Mouse (Mus musculus): ENCODE data around the gene Ramp1. TPM values are rescaled to one million over a fixed set of nuclear protein-coding genes. Genes with fewer than 3 reads are reported as not detected.

The Ramp1 gene
- polyA plus RNA-seq, 1 experiment, result 288 TPM

GRCm38 (mm10) chr1:91272260-91272659 is 92.6 kb downstream of the Ramp1 start:
- 97% methylated on average over 2 of the region's 2 CpGs for WGBS
- H3K36me3 ChIP-seq (ENCODE audit: control insufficient read depth, insufficient read depth, low read length), result peaks cover 14% of the 10 kb centered on the region

More at GRCm38 (mm10) chr1:91272260-91272659, 92.6 kb downstream of the Ramp1 start:
- Histone ChIP-seq H3K27me3 (ENCODE audit: control insufficient read depth, insufficient read depth, low read length) (no peaks in the 10 kb centered on the region), H3K4me1 (replicated peaks; ENCODE audit: control insufficient read depth, insufficient read depth, low read length) (no peaks in the 10 kb centered on the region), H3K4me3 (ENCODE audit: control insufficient read depth, insufficient read depth, low read length) (no peak overlapping the region), H3K27ac (ENCODE audit: control insufficient read depth, insufficient read depth, low read length) (no peak overlapping the region)
- TF ChIP-seq POLR2A (IDR thresholded peaks at IDR 0.05; ENCODE audit: control insufficient read depth, extremely low read depth, insufficient read depth, low read length, poor library complexity) (no peak), CTCF (IDR thresholded peaks at IDR 0.05; ENCODE audit: borderline replicate concordance, control insufficient read depth, extremely low read depth, insufficient read depth, low read length, poor library complexity) (no peak)
- DNase-seq, result no peak

Other genes starting within 250 kb of the Ramp1 start
- not detected in 2 replicates for gene Prlh, start 226.7 kb upstream of the Ramp1 start, polyA plus RNA-seq (2012; rRNA removed)
- gene Rab17, start 210.2 kb upstream of the Ramp1 start, polyA plus RNA-seq (2012; rRNA removed), result 0.85 and 0.94 TPM in 2 replicates
- gene Lrrfip1, start 181.1 kb upstream of the Ramp1 start, polyA plus RNA-seq (2012; rRNA removed), result 24.1 and 31.8 TPM in 2 replicates
- gene Rbm44, start 34.7 kb upstream of the Ramp1 start, polyA plus RNA-seq (2012; rRNA removed), result 0.27 and 0.70 TPM in 2 replicates
- gene Ube2f, start 70.5 kb downstream of the Ramp1 start, polyA plus RNA-seq (2012; rRNA removed), result 32.5 and 36.7 TPM in 2 replicates
- 25.6 and 25.9 TPM in 2 replicates for gene Scly, start 118.5 kb downstream of the Ramp1 start, polyA plus RNA-seq (2012; rRNA removed)
- gene Espnl, start 142.3 kb downstream of the Ramp1 start, polyA plus RNA-seq (2012; rRNA removed), result 0.71 and 0.85 TPM in 2 replicates
- 0.68 and 4.0 TPM in 2 replicates for gene Klhl30, start 171.2 kb downstream of the Ramp1 start, polyA plus RNA-seq (2012; rRNA removed)
- gene Erfe, start 186.6 kb downstream of the Ramp1 start, polyA plus RNA-seq (2012; rRNA removed), result 1.4 and 2.5 TPM in 2 replicates
- gene Ilkap, start 219.0 kb downstream of the Ramp1 start, polyA plus RNA-seq (2012; rRNA removed), result 90.3 and 104 TPM in 2 replicates
- 200 and 203 TPM in 2 replicates for gene Hes6, start 234.2 kb downstream of the Ramp1 start, polyA plus RNA-seq (2012; rRNA removed)

All from thymus, adult 2 months (tissue).